Mouse (Mus musculus) liver, postnatal 0 days (tissue): ENCODE measurements around the gene Ndufv1. TPM values are rescaled to one million over a fixed set of nuclear protein-coding genes. Genes with fewer than 3 reads are reported as not detected.
A peak's percentile ranks its signal among the peaks of the same experiment; 100 is the strongest.

ENCODE experiments used
- ATAC-seq: fragments of 200-750 bp; cut with Nextera tagmentation; 2 replicates; pipeline ENCODE4 v1.8.0; 2017; ENCODE audit warnings: mild to moderate bottlenecking, moderate library complexity
- DNase-seq: peaks from one replicate; pipeline ENCODE4 v3.0.0-alpha.2; 2016
- H3K27ac ChIP-seq: fragments of 300-500 bp; sonication (generic); 2 replicates; pipeline ENCODE4 v1.5.1; 2014; ENCODE audit warnings: antibody characterized with exemption, moderate library complexity, mild to moderate bottlenecking, low read depth
- H3K27me3 ChIP-seq: fragments of 300-500 bp; sonication (generic); 2 replicates; pipeline ENCODE4 v1.6.1; 2014; ENCODE audit warnings: low read length, control low read depth, mixed read lengths; ENCODE audit not compliant: insufficient read depth
- H3K36me3 ChIP-seq: fragments of 300-500 bp; sonication (generic); replicated peaks from 2 replicates; pipeline ENCODE4 v1.6.1; 2014; ENCODE audit warnings: mild to moderate bottlenecking, control low read depth, low read length, moderate library complexity, mixed read lengths; ENCODE audit not compliant: insufficient read depth
- H3K4me1 ChIP-seq: fragments of 300-500 bp; sonication (generic); 2 replicates; pipeline ENCODE4 v1.6.1; 2014; ENCODE audit warnings: antibody characterized with exemption, mild to moderate bottlenecking, control low read depth; ENCODE audit not compliant: insufficient read depth
- H3K4me2 ChIP-seq: fragments of 300-500 bp; sonication (generic); 2 replicates; pipeline ENCODE4 v1.6.1; 2014; ENCODE audit warnings: low read depth, mild to moderate bottlenecking, low read length, moderate library complexity, mixed read lengths
- H3K4me3 ChIP-seq: fragments of 300-500 bp; sonication (generic); 2 replicates; pipeline ENCODE4 v1.5.1; 2014; ENCODE audit warnings: low read depth, low read length
- H3K9ac ChIP-seq: fragments of 300-500 bp; sonication (generic); replicated peaks from 2 replicates; pipeline ENCODE4 v1.6.1; 2014; ENCODE audit warnings: mild to moderate bottlenecking, moderate library complexity
- H3K9me3 ChIP-seq: fragments of 300-500 bp; sonication (generic); 2 replicates; pipeline ENCODE4 v1.6.1; 2016; ENCODE audit warnings: mild to moderate bottlenecking, control low read depth, low read length, mixed read lengths
- CTCF ChIP-seq: sonication (generic); IDR thresholded peaks from 2 replicates; pipeline ENCODE4 v1.5.1; 2016; ENCODE audit warnings: antibody characterized with exemption, low read depth
- EP300 ChIP-seq: IDR thresholded peaks from 2 replicates; pipeline ENCODE4 v1.6.1; 2016; ENCODE audit warnings: antibody characterized with exemption, low read depth, mild to moderate bottlenecking
- WGBS: fragments of 180-500 bp; shearing (Covaris S2); extraction: QIAGEN DNeasy Blood & Tissue Kit; methylation state at CpG from one replicate; pipeline ENCODE4 v1.1.7; 2014; ENCODE audit not compliant: insufficient replicate concordance; 5-methylcytosine and 5-hydroxymethylcytosine counted together
- polyA plus RNA-seq: library from polyadenylated mRNA; unstranded; fragments of >200 nt; fragmentation: Nextera tagmentation; extraction: Ambion mirVana; gene quantifications from 2 replicates; pipeline ENCODE4 v1.2.1, GENCODE M21; 2015

The Ndufv1 gene
- polyA plus RNA-seq, 1 experiment from 2014 or later: 171 TPM

- Histone ChIP-seq H3K4me2 (no peak overlapping the region), H3K36me3 (no peaks in the 10 kb centered on the region), H3K4me1 (peaks cover 28% of the 10 kb centered on the region), H3K27ac (no peak overlapping the region), H3K27me3 (no peaks in the 10 kb centered on the region), H3K4me3 (no peak overlapping the region), H3K9me3 (no peaks in the 10 kb centered on the region), H3K9ac (no peak overlapping the region)
- ATAC-seq: no peak
- TF ChIP-seq CTCF: peak; percentile 50
- TF ChIP-seq EP300: no peak
- DNase-seq: no peak
- 83% methylated on average over 4 of the region's 4 CpGs for WGBS
Observed at GRCm38 (mm10) chr19:3988750-3989149, 23.9 kb downstream of the Ndufv1 start.

- TF ChIP-seq CTCF (no peak), EP300 (no peak)
- ATAC-seq (no peak), DNase-seq (no peak)
- no peaks in the 10 kb centered on the region for H3K27me3 ChIP-seq
- H3K9ac ChIP-seq: no peak overlapping the region
- H3K4me2 ChIP-seq: no peak overlapping the region
- H3K9me3 ChIP-seq: no peaks in the 10 kb centered on the region
- whole genome bisulfite sequencing: 87% methylated on average over 14 of the region's 14 CpGs
- H3K27ac ChIP-seq: no peak overlapping the region
- no peaks in the 10 kb centered on the region for H3K36me3 ChIP-seq
- no peak overlapping the region for H3K4me3 ChIP-seq
- peaks cover 28% of the 10 kb centered on the region for H3K4me1 ChIP-seq
Observed at GRCm38 (mm10) chr19:3988066-3988465, 24.5 kb downstream of the Ndufv1 start.

GRCm38 (mm10) chr19:3986334-3986733, 26.3 kb downstream of the Ndufv1 start, which contains the start of gene Acy3:
Gene Acy3 (plus strand): TSS chr19:3986570.
- DNase-seq: peak; percentile 89
- peak; percentile 88 for ATAC-seq
- TF ChIP-seq EP300 (peak; percentile 60; the same call in 1 of the 2 replicates), CTCF (no peak)
- no peaks in the 10 kb centered on the region for H3K27me3 ChIP-seq
- no peaks in the 10 kb centered on the region for H3K9me3 ChIP-seq
- WGBS: 6% methylated on average over 8 of the region's 8 CpGs
- peak within 1 kb of the TSS; percentile 54 for H3K4me2 ChIP-seq
- H3K4me3 ChIP-seq: no peak within 1 kb of the TSS
- H3K4me1 ChIP-seq: peaks cover 28% of the 10 kb centered on the region
- H3K27ac ChIP-seq: peak within 1 kb of the TSS; percentile 78
- no peaks in the 10 kb centered on the region for H3K36me3 ChIP-seq
- H3K9ac ChIP-seq: peak within 1 kb of the TSS; percentile 60

GRCm38 (mm10) chr19:3985261-3985681, 27.3 kb downstream of the Ndufv1 start:
- DNase-seq (peak; percentile 65), ATAC-seq (peak; percentile 61)
- Histone ChIP-seq H3K27me3 (no peaks in the 10 kb centered on the region), H3K4me3 (no peak overlapping the region), H3K9me3 (no peaks in the 10 kb centered on the region), H3K9ac (no peak overlapping the region), H3K36me3 (no peaks in the 10 kb centered on the region), H3K4me2 (no peak overlapping the region), H3K27ac (peak overlapping the region; percentile 62), H3K4me1 (peaks cover 28% of the 10 kb centered on the region)
- 19% methylated on average over 8 of the region's 8 CpGs for WGBS
- TF ChIP-seq CTCF (no peak), EP300 (no peak)

GRCm38 (mm10) chr19:3983527-3984200, 28.9 kb downstream of the Ndufv1 start:
- Histone ChIP-seq H3K4me2 (no peak overlapping the region), H3K4me3 (no peak overlapping the region), H3K4me1 (peaks cover 28% of the 10 kb centered on the region), H3K9me3 (no peaks in the 10 kb centered on the region), H3K9ac (no peak overlapping the region), H3K27me3 (no peaks in the 10 kb centered on the region), H3K36me3 (no peaks in the 10 kb centered on the region), H3K27ac (no peak overlapping the region)
- no peak for TF ChIP-seq EP300
- no peak for TF ChIP-seq CTCF
- ATAC-seq (no peak), DNase-seq (no peak)
- WGBS: 71% methylated on average over 9 of the region's 9 CpGs

- Histone ChIP-seq H3K4me3 (no peak overlapping the region), H3K4me2 (no peak overlapping the region), H3K27me3 (no peaks in the 10 kb centered on the region), H3K9me3 (no peaks in the 10 kb centered on the region), H3K4me1 (peaks cover 15% of the 10 kb centered on the region), H3K36me3 (no peaks in the 10 kb centered on the region), H3K9ac (no peak overlapping the region), H3K27ac (no peak overlapping the region)
- 74% methylated on average over 9 of the region's 9 CpGs for WGBS
- TF ChIP-seq CTCF (no peak), EP300 (no peak)
- ATAC-seq (no peak), DNase-seq (no peak)
Observed at GRCm38 (mm10) chr19:3980917-3981316, 31.7 kb downstream of the Ndufv1 start.
